Mouse (Mus musculus) forebrain, embryonic 13.5 days (tissue): ENCODE measurements around the gene Tk1. TPM values are rescaled to one million over a fixed set of nuclear protein-coding genes. Genes with fewer than 3 reads are reported as not detected.

Experiments used
- ATAC-seq: fragments of 200-750 bp; cut with Nextera tagmentation; 2 replicates; pipeline ENCODE4 v1.8.0; 2017
- H3K27ac ChIP-seq: fragments of 300-500 bp; sonication (generic); 2 replicates; pipeline ENCODE4 v1.5.1; 2015; ENCODE audit warnings: inconsistent platforms, mild to moderate bottlenecking, moderate library complexity
- H3K27me3 ChIP-seq: fragments of 300-500 bp; sonication (generic); 2 replicates; pipeline ENCODE4 v1.6.1; 2015; ENCODE audit warnings: mild to moderate bottlenecking, inconsistent platforms
- H3K36me3 ChIP-seq: fragments of 300-500 bp; sonication (generic); 2 replicates; pipeline ENCODE4 v1.6.1; 2015; ENCODE audit warnings: mild to moderate bottlenecking, inconsistent platforms; ENCODE audit not compliant: poor library complexity, severe bottlenecking
- H3K4me1 ChIP-seq: fragments of 300-500 bp; sonication (generic); 2 replicates; pipeline ENCODE4 v1.6.1; 2015; ENCODE audit warnings: inconsistent platforms
- H3K4me2 ChIP-seq: fragments of 300-500 bp; sonication (generic); 2 replicates; pipeline ENCODE4 v1.6.1; 2015; ENCODE audit warnings: inconsistent platforms, mild to moderate bottlenecking, moderate library complexity
- H3K4me3 ChIP-seq: fragments of 300-500 bp; sonication (generic); 2 replicates; pipeline ENCODE4 v1.5.1; 2015; ENCODE audit warnings: mild to moderate bottlenecking, inconsistent platforms
- H3K9ac ChIP-seq: fragments of 300-500 bp; sonication (generic); 2 replicates; pipeline ENCODE4 v1.6.1; 2015; ENCODE audit warnings: mild to moderate bottlenecking, inconsistent platforms
- H3K9me3 ChIP-seq: fragments of 300-500 bp; sonication (generic); replicated peaks from 2 replicates; pipeline ENCODE4 v1.6.1; 2016; ENCODE audit warnings: inconsistent platforms
- WGBS: fragments of 180-500 bp; shearing (Covaris S2); methylation state at CpG from one replicate; pipeline ENCODE4 v1.1.7; 2015; 5-methylcytosine and 5-hydroxymethylcytosine counted together
- polyA plus RNA-seq: library from polyadenylated mRNA; unstranded; fragments of >200 nt; fragmentation: Nextera tagmentation; extraction: Ambion mirVana; gene quantifications from 2 replicates; pipeline ENCODE4 v1.2.1, GENCODE M21; 2015

Gene Tk1
- polyA plus RNA-seq, 1 experiment from 2014 or later = 103 TPM

- no peaks in the 10 kb centered on the region for H3K9me3 ChIP-seq
- H3K27ac ChIP-seq = no peak within 1 kb of the TSS
- H3K4me1 ChIP-seq = peaks cover 27% of the 10 kb centered on the region
- 40% methylated on average over 24 of the region's 24 CpGs for WGBS
- no peaks in the 10 kb centered on the region for H3K36me3 ChIP-seq
- no peak for ATAC-seq
- peak within 1 kb of the TSS; percentile 45 for H3K9ac ChIP-seq
- H3K27me3 ChIP-seq = peaks cover 64% of the 10 kb centered on the region
- H3K4me2 ChIP-seq = peak within 1 kb of the TSS; percentile 60
- H3K4me3 ChIP-seq = peak within 1 kb of the TSS; percentile 30
Observed at GRCm38 (mm10) chr11:117781993-117782704, 43.7 kb downstream of the Tk1 start, which contains the start of the genes Tmc8 and Tmc6. TSS of gene Tmc8 (plus strand) at chr11:117782076. TSS of gene Tmc6 (minus strand) at chr11:117782198.

GRCm38 (mm10) chr11:117781199-117781821 lies 44.6 kb downstream of the Tk1 start:
- no peaks in the 10 kb centered on the region for H3K36me3 ChIP-seq
- H3K9ac ChIP-seq = no peak overlapping the region
- ATAC-seq = no peak
- H3K27ac ChIP-seq = no peak overlapping the region
- H3K27me3 ChIP-seq = peaks cover 64% of the 10 kb centered on the region
- no peak overlapping the region for H3K4me3 ChIP-seq
- H3K9me3 ChIP-seq = no peaks in the 10 kb centered on the region
- WGBS = 23% methylated on average over 18 of the region's 18 CpGs
- peaks cover 27% of the 10 kb centered on the region for H3K4me1 ChIP-seq
- H3K4me2 ChIP-seq = peak overlapping the region; percentile 55

GRCm38 (mm10) chr11:117780582-117781111 lies 45.2 kb downstream of the Tk1 start:
- Histone ChIP-seq H3K4me1 (peaks cover 27% of the 10 kb centered on the region), H3K4me2 (peak overlapping the region; percentile 55), H3K36me3 (no peaks in the 10 kb centered on the region), H3K9ac (no peak overlapping the region), H3K4me3 (peak overlapping the region; percentile 24), H3K9me3 (no peaks in the 10 kb centered on the region), H3K27ac (no peak overlapping the region), H3K27me3 (peaks cover 64% of the 10 kb centered on the region)
- 1% methylated on average over 19 of the region's 19 CpGs for WGBS
- no peak for ATAC-seq

GRCm38 (mm10) chr11:117780199-117780515 lies 45.7 kb downstream of the Tk1 start:
- Histone ChIP-seq H3K27me3 (peaks cover 64% of the 10 kb centered on the region), H3K27ac (no peak overlapping the region; the same call in 1 of the 2 replicates), H3K9ac (peak overlapping the region; percentile 6)

GRCm38 (mm10) chr11:117779434-117780198 lies 46.3 kb downstream of the Tk1 start:
- Histone ChIP-seq H3K27me3 (peaks cover 60% of the 10 kb centered on the region), H3K4me3 (peak overlapping the region; percentile 24), H3K4me1 (peaks cover 27% of the 10 kb centered on the region), H3K36me3 (no peaks in the 10 kb centered on the region), H3K9me3 (no peaks in the 10 kb centered on the region), H3K9ac (peak overlapping the region; percentile 6), H3K4me2 (peak overlapping the region; percentile 55), H3K27ac (no peak overlapping the region; the same call in 1 of the 2 replicates)
- 5% methylated on average over 38 of the region's 38 CpGs for WGBS
- ATAC-seq = peak; percentile 33; the same call in 1 of the 2 replicates

More at GRCm38 (mm10) chr11:117780199-117780515, 45.7 kb downstream of the Tk1 start:
- Histone ChIP-seq H3K4me3 (peak overlapping the region; percentile 24), H3K4me2 (peak overlapping the region; percentile 55), H3K36me3 (no peaks in the 10 kb centered on the region), H3K4me1 (peaks cover 27% of the 10 kb centered on the region), H3K9me3 (no peaks in the 10 kb centered on the region)
- ATAC-seq = no peak
- 3% methylated on average over 17 of the region's 17 CpGs for WGBS

GRCm38 (mm10) chr11:117778851-117779433 lies 47.0 kb downstream of the Tk1 start:
- H3K27ac ChIP-seq = no peak overlapping the region
- peak overlapping the region; percentile 55; the same call in 1 of the 2 replicates for H3K4me2 ChIP-seq
- no peak overlapping the region for H3K9ac ChIP-seq
- no peak overlapping the region for H3K4me3 ChIP-seq
- no peaks in the 10 kb centered on the region for H3K36me3 ChIP-seq
- H3K4me1 ChIP-seq = peaks cover 27% of the 10 kb centered on the region
- 78% methylated on average over 12 of the region's 12 CpGs for WGBS
- H3K27me3 ChIP-seq = peaks cover 53% of the 10 kb centered on the region
- no peaks in the 10 kb centered on the region for H3K9me3 ChIP-seq
- ATAC-seq = no peak

- H3K4me1 ChIP-seq = peaks cover 21% of the 10 kb centered on the region
- no peak overlapping the region for H3K4me3 ChIP-seq
- WGBS = 93% methylated on average over 11 of the region's 11 CpGs
- ATAC-seq = no peak
- H3K9ac ChIP-seq = no peak overlapping the region
- peaks cover 46% of the 10 kb centered on the region for H3K27me3 ChIP-seq
- H3K27ac ChIP-seq = no peak overlapping the region
- H3K9me3 ChIP-seq = no peaks in the 10 kb centered on the region
- H3K36me3 ChIP-seq = no peaks in the 10 kb centered on the region
- no peak overlapping the region for H3K4me2 ChIP-seq
Observed at GRCm38 (mm10) chr11:117778031-117778430, 47.9 kb downstream of the Tk1 start.

GRCm38 (mm10) chr11:117777111-117777510 lies 48.8 kb downstream of the Tk1 start:
- Histone ChIP-seq H3K27ac (no peak overlapping the region), H3K9me3 (no peaks in the 10 kb centered on the region), H3K4me3 (no peak overlapping the region), H3K9ac (no peak overlapping the region), H3K4me2 (no peak overlapping the region), H3K4me1 (peaks cover 19% of the 10 kb centered on the region), H3K36me3 (no peaks in the 10 kb centered on the region), H3K27me3 (peaks cover 37% of the 10 kb centered on the region)
- ATAC-seq = no peak
- WGBS = 88% methylated on average over 5 of the region's 5 CpGs

GRCm38 (mm10) chr11:117776085-117776792 lies 49.7 kb downstream of the Tk1 start:
- Histone ChIP-seq H3K9ac (no peak overlapping the region), H3K27ac (no peak overlapping the region), H3K9me3 (no peaks in the 10 kb centered on the region), H3K4me2 (no peak overlapping the region), H3K36me3 (no peaks in the 10 kb centered on the region), H3K4me1 (peaks cover 19% of the 10 kb centered on the region), H3K4me3 (no peak overlapping the region), H3K27me3 (peaks cover 28% of the 10 kb centered on the region)
- 90% methylated on average over 14 of the region's 14 CpGs for WGBS
- ATAC-seq = no peak

- Histone ChIP-seq H3K4me2 (no peak overlapping the region), H3K27ac (no peak overlapping the region), H3K36me3 (no peaks in the 10 kb centered on the region), H3K9ac (no peak overlapping the region), H3K4me3 (no peak overlapping the region), H3K27me3 (peaks cover 21% of the 10 kb centered on the region), H3K9me3 (no peaks in the 10 kb centered on the region), H3K4me1 (peaks cover 13% of the 10 kb centered on the region)
- no peak for ATAC-seq
- 86% methylated on average over 11 of the region's 13 CpGs for WGBS
Observed at GRCm38 (mm10) chr11:117775540-117775939, 50.4 kb downstream of the Tk1 start.

- H3K4me1 ChIP-seq = peaks cover 12% of the 10 kb centered on the region
- H3K27me3 ChIP-seq = peaks cover 15% of the 10 kb centered on the region
- H3K4me2 ChIP-seq = no peak overlapping the region
- H3K4me3 ChIP-seq = no peak overlapping the region
- WGBS = 90% methylated on average over 10 of the region's 10 CpGs
- ATAC-seq = no peak
- no peak overlapping the region for H3K27ac ChIP-seq
- no peaks in the 10 kb centered on the region for H3K9me3 ChIP-seq
- no peak overlapping the region for H3K9ac ChIP-seq
- no peaks in the 10 kb centered on the region for H3K36me3 ChIP-seq
Observed at GRCm38 (mm10) chr11:117774925-117775324, 51.0 kb downstream of the Tk1 start.
